Mouse (Mus musculus): ENCODE data around the gene Tcea2. TPM values are rescaled to one million over a fixed set of nuclear protein-coding genes. Genes with fewer than 3 reads are reported as not detected.

Tcea2 gene
- polyA plus RNA-seq, 1 experiment: 4.3 TPM

- H3K4me1 ChIP-seq (ENCODE audit: control insufficient read depth, insufficient read depth, insufficient read length, low read length): no peaks in the 10 kb centered on the region; the same call in 1 of the 2 replicates
- 77% methylated on average over 4 of the region's 4 CpGs for WGBS
- H3K27me3 ChIP-seq (ENCODE audit: control insufficient read depth, insufficient read depth, low read length): peaks cover 46% of the 10 kb centered on the region
- no peaks in the 10 kb centered on the region for H3K36me3 ChIP-seq (ENCODE audit: control insufficient read depth, insufficient read depth, low read length)
- no peak overlapping the region for H3K27ac ChIP-seq (ENCODE audit: insufficient read depth, low read depth, low read length)
- no peak overlapping the region for H3K4me3 ChIP-seq (ENCODE audit: low read depth, low read length)
- no peak for TF ChIP-seq CTCF (IDR thresholded peaks at IDR 0.05; ENCODE audit: extremely low read depth, insufficient read length, insufficient replicate concordance, low read depth, low read length)
- no peak for TF ChIP-seq POLR2A (IDR thresholded peaks at IDR 0.05; ENCODE audit: low read depth, low read length)
Observed at GRCm38 (mm10) chr2:181674934-181675333, 5.2 kb upstream of the Tcea2 start.

- 3% methylated on average over 14 of the region's 14 CpGs for WGBS
- peak overlapping the region; percentile 4; the same call in 1 of the 2 replicates for H3K4me3 ChIP-seq (ENCODE audit: low read depth, low read length)
- no peak for TF ChIP-seq POLR2A (IDR thresholded peaks at IDR 0.05; ENCODE audit: low read depth, low read length)
- no peak for TF ChIP-seq CTCF (IDR thresholded peaks at IDR 0.05; ENCODE audit: extremely low read depth, insufficient read length, insufficient replicate concordance, low read depth, low read length)
- H3K36me3 ChIP-seq (ENCODE audit: control insufficient read depth, insufficient read depth, low read length): no peaks in the 10 kb centered on the region
- H3K4me1 ChIP-seq (ENCODE audit: control insufficient read depth, insufficient read depth, insufficient read length, low read length): no peaks in the 10 kb centered on the region; the same call in 1 of the 2 replicates
- peaks cover 44% of the 10 kb centered on the region for H3K27me3 ChIP-seq (ENCODE audit: control insufficient read depth, insufficient read depth, low read length)
- no peak overlapping the region for H3K27ac ChIP-seq (ENCODE audit: insufficient read depth, low read depth, low read length)
Observed at GRCm38 (mm10) chr2:181675454-181675853, 4.7 kb upstream of the Tcea2 start.

DNA sequence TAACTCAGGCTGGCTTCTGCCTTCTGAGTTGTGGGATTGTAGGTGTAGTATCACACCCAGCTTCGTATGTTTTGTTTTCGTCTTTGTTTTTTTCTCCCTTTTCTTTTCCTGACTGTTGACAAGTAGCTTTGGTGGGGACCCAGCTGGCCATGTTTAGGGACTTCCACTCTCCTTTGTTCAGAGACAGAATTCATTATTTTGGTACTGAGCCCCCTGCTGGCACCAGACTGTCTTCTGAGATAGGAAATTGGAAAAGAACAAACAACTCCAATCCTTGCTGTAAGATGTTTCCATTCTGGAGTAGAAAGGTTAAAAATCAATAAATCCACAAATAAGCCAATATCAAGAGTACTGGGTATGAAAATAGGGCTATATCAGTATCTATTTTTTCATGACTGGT lies 3.7 kb upstream of the Tcea2 start:
- Histone ChIP-seq H3K27ac (ENCODE audit: insufficient read depth, low read depth, low read length) (no peak overlapping the region), H3K4me1 (ENCODE audit: control insufficient read depth, insufficient read depth, insufficient read length, low read length) (peaks cover 3% of the 10 kb centered on the region; the same call in 1 of the 2 replicates), H3K27me3 (ENCODE audit: control insufficient read depth, insufficient read depth, low read length) (peaks cover 34% of the 10 kb centered on the region), H3K4me3 (ENCODE audit: low read depth, low read length) (no peak overlapping the region), H3K36me3 (ENCODE audit: control insufficient read depth, insufficient read depth, low read length) (no peaks in the 10 kb centered on the region)
- WGBS: 76% methylated on average over 2 of the region's 2 CpGs
- TF ChIP-seq POLR2A (IDR thresholded peaks at IDR 0.05; ENCODE audit: low read depth, low read length) (no peak), CTCF (IDR thresholded peaks at IDR 0.05; ENCODE audit: extremely low read depth, insufficient read length, insufficient replicate concordance, low read depth, low read length) (no peak)

DNA sequence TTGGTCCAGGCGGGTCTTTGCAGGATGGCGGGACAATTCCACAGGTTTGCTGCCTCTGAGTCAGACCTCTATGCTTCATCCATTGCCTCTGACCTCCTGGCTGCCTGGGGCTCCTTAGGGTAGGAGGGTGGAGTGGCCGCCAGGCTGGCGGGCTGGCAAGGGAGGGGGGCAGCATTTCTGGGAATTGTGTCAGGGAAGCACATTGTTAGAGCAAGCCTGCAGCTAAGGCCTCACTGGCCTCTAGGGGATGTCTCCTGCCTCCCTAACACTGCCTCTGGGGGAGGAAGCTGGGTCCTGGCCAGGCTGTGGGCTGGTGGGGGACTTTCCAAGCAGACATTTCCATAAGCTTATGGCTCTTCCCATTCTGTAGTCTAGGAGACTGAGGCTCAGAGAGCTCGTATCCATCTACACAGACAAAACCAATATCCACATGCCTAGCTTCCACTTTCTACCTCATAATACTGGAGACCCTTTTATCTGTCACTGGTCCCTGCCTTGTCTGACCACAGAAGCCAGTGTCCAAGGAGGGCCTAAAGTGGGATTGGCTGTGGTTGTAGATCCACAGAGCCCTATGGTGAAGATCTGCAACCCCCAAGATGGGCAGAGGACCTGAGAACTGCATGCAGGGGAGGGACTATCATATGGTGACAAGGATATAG lies 2.9 kb upstream of the Tcea2 start:
- Histone ChIP-seq H3K27ac (ENCODE audit: insufficient read depth, low read depth, low read length) (peak overlapping the region; percentile 40), H3K4me1 (ENCODE audit: control insufficient read depth, insufficient read depth, insufficient read length, low read length) (peaks cover 3% of the 10 kb centered on the region; the same call in 1 of the 2 replicates), H3K36me3 (ENCODE audit: control insufficient read depth, insufficient read depth, low read length) (no peaks in the 10 kb centered on the region), H3K27me3 (ENCODE audit: control insufficient read depth, insufficient read depth, low read length) (peaks cover 26% of the 10 kb centered on the region), H3K4me3 (ENCODE audit: low read depth, low read length) (no peak overlapping the region)
- TF ChIP-seq CTCF (IDR thresholded peaks at IDR 0.05; ENCODE audit: extremely low read depth, insufficient read length, insufficient replicate concordance, low read depth, low read length) (no peak), POLR2A (IDR thresholded peaks at IDR 0.05; ENCODE audit: low read depth, low read length) (no peak)
- 82% methylated on average over 5 of the region's 5 CpGs for WGBS

DNA sequence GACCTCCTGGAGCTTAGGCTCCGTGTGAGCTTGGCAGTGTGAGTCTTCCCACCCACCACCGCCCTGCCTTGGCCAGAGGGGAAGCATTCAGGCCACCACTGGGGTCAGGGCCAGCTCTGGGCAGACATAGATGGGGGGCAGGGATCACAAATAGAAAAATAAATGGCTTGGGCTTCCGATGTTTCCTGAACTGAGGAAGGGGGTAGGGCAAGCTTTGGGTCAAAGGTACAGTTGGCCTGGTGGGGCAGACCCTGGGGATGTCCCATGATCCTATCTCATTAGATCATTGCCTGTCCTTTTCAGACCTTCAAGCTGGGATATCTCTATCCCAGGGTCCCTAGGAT lies 2.4 kb upstream of the Tcea2 start:
- H3K27ac ChIP-seq (ENCODE audit: insufficient read depth, low read depth, low read length): peak overlapping the region; percentile 40
- peaks cover 3% of the 10 kb centered on the region; the same call in 1 of the 2 replicates for H3K4me1 ChIP-seq (ENCODE audit: control insufficient read depth, insufficient read depth, insufficient read length, low read length)
- H3K36me3 ChIP-seq (ENCODE audit: control insufficient read depth, insufficient read depth, low read length): no peaks in the 10 kb centered on the region
- TF ChIP-seq CTCF (IDR thresholded peaks at IDR 0.05; ENCODE audit: extremely low read depth, insufficient read length, insufficient replicate concordance, low read depth, low read length) (no peak), POLR2A (IDR thresholded peaks at IDR 0.05; ENCODE audit: low read depth, low read length) (no peak)
- peaks cover 22% of the 10 kb centered on the region for H3K27me3 ChIP-seq (ENCODE audit: control insufficient read depth, insufficient read depth, low read length)
- 59% methylated on average over 3 of the region's 3 CpGs for WGBS
- H3K4me3 ChIP-seq (ENCODE audit: low read depth, low read length): no peak overlapping the region

- Histone ChIP-seq H3K36me3 (ENCODE audit: control insufficient read depth, insufficient read depth, low read length) (no peaks in the 10 kb centered on the region), H3K27me3 (ENCODE audit: control insufficient read depth, insufficient read depth, low read length) (peaks cover 12% of the 10 kb centered on the region; the same call in 1 of the 2 replicates), H3K4me1 (ENCODE audit: control insufficient read depth, insufficient read depth, insufficient read length, low read length) (peaks cover 3% of the 10 kb centered on the region; the same call in 1 of the 2 replicates), H3K4me3 (ENCODE audit: low read depth, low read length) (no peak overlapping the region), H3K27ac (ENCODE audit: insufficient read depth, low read depth, low read length) (no peak overlapping the region)
- 52% methylated on average over 1 of the region's 1 CpGs for WGBS
- TF ChIP-seq CTCF (IDR thresholded peaks at IDR 0.05; ENCODE audit: extremely low read depth, insufficient read length, insufficient replicate concordance, low read depth, low read length) (peak; percentile 97; the same call in 1 of the 2 replicates), POLR2A (IDR thresholded peaks at IDR 0.05; ENCODE audit: low read depth, low read length) (no peak)
Observed at GRCm38 (mm10) chr2:181678780-181679179, 1.3 kb upstream of the Tcea2 start.

DNA sequence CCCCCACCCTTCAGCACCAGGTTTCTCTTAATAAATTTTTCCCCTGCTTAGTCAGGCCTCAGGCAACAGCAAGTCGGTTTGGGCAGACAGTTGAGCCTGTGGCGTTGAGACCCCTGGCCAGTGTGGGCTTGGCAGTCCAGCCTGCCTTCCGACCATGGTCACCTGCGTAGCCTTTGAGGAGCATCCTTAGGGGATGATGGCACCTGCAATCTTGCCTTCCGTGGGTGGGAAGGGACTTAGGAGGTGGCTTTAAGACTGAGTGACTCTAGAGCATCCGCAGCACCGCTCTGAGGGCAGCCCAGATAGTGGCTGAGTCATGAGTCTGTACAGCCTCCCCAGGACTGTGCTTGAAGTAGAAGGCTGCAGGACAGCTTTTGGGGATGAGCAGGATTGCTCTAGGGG lies 607 bp downstream of the Tcea2 start:
- Histone ChIP-seq H3K4me3 (ENCODE audit: low read depth, low read length) (peak overlapping the region; percentile 88), H3K36me3 (ENCODE audit: control insufficient read depth, insufficient read depth, low read length) (no peaks in the 10 kb centered on the region), H3K4me1 (ENCODE audit: control insufficient read depth, insufficient read depth, insufficient read length, low read length) (peaks cover 3% of the 10 kb centered on the region; the same call in 1 of the 2 replicates), H3K27ac (ENCODE audit: insufficient read depth, low read depth, low read length) (no peak overlapping the region), H3K27me3 (ENCODE audit: control insufficient read depth, insufficient read depth, low read length) (peaks cover 5% of the 10 kb centered on the region; the same call in 1 of the 2 replicates)
- TF ChIP-seq POLR2A (IDR thresholded peaks at IDR 0.05; ENCODE audit: low read depth, low read length) (no peak), CTCF (IDR thresholded peaks at IDR 0.05; ENCODE audit: extremely low read depth, insufficient read length, insufficient replicate concordance, low read depth, low read length) (no peak)
- 29% methylated on average over 7 of the region's 7 CpGs for WGBS

Data from small intestine, adult 2 months (tissue).